Mouse (Mus musculus): Measurements from ENCODE around the gene Tenm1. TPM values are rescaled to one million over a fixed set of nuclear protein-coding genes. Genes with fewer than 3 reads are reported as not detected.

Tenm1 gene
- polyA plus RNA-seq (2015; fragmentation: Nextera tagmentation; extraction: Ambion mirVana): 14.3 and 14.9 TPM in 2 replicates

GRCm38 (mm10) chrX:43428855-43429263, at the start of gene Tenm1:
Gene Tenm1, minus strand, starts transcription at chrX:43429126.
- Histone ChIP-seq H3K36me3 (no peaks in the 10 kb centered on the region), H3K27ac (replicated peaks) (peak within 1 kb of the TSS; percentile 72), H3K27me3 (peaks cover 7% of the 10 kb centered on the region; the same call in 1 of the 2 replicates), H3K4me3 (peak within 1 kb of the TSS; percentile 45), H3K4me1 (replicated peaks) (no peaks in the 10 kb centered on the region), H3K9me3 (no peaks in the 10 kb centered on the region), H3K9ac (peak within 1 kb of the TSS; percentile 62), H3K4me2 (peak within 1 kb of the TSS; percentile 61)
- ATAC-seq (ENCODE audit: low read depth): peak; percentile 47
- 25% methylated on average over 22 of the region's 22 CpGs for WGBS

- no peak for ATAC-seq (ENCODE audit: low read depth)
- Histone ChIP-seq H3K9me3 (no peaks in the 10 kb centered on the region), H3K36me3 (no peaks in the 10 kb centered on the region)
These were observed 38.4 kb upstream of the Tenm1 start for GRCm38 (mm10) chrX:43467311-43467710.

GRCm38 (mm10) chrX:43430581-43430980, 1.7 kb upstream of the Tenm1 start:
- peak; percentile 68 for ATAC-seq (ENCODE audit: low read depth)
- peak overlapping the region; percentile 61 for H3K4me2 ChIP-seq
- WGBS: 12% methylated on average over 11 of the region's 11 CpGs
- no peaks in the 10 kb centered on the region for H3K36me3 ChIP-seq
- no peaks in the 10 kb centered on the region for H3K9me3 ChIP-seq
- H3K9ac ChIP-seq: peak overlapping the region; percentile 62
- H3K4me1 ChIP-seq (replicated peaks): no peaks in the 10 kb centered on the region
- H3K27ac ChIP-seq (replicated peaks): peak overlapping the region; percentile 72
- H3K27me3 ChIP-seq: peaks cover 7% of the 10 kb centered on the region; the same call in 1 of the 2 replicates
- H3K4me3 ChIP-seq: peak overlapping the region; percentile 45

More at GRCm38 (mm10) chrX:43467311-43467710, 38.4 kb upstream of the Tenm1 start:
- Histone ChIP-seq H3K9ac (no peak overlapping the region), H3K27ac (replicated peaks) (no peak overlapping the region), H3K4me3 (no peak overlapping the region), H3K27me3 (no peaks in the 10 kb centered on the region), H3K4me2 (no peak overlapping the region), H3K4me1 (replicated peaks) (no peaks in the 10 kb centered on the region)

- Histone ChIP-seq H3K4me3 (peak overlapping the region; percentile 45), H3K36me3 (no peaks in the 10 kb centered on the region), H3K4me2 (peak overlapping the region; percentile 61), H3K9me3 (no peaks in the 10 kb centered on the region), H3K4me1 (replicated peaks) (no peaks in the 10 kb centered on the region), H3K27ac (replicated peaks) (peak overlapping the region; percentile 72), H3K9ac (peak overlapping the region; percentile 62), H3K27me3 (peaks cover 7% of the 10 kb centered on the region; the same call in 1 of the 2 replicates)
- 22% methylated on average over 25 of the region's 25 CpGs for WGBS
- peak; percentile 79 for ATAC-seq (ENCODE audit: low read depth)
These were observed 1.1 kb upstream of the Tenm1 start for GRCm38 (mm10) chrX:43429982-43430531.

GRCm38 (mm10) chrX:43429337-43429736, 411 bp upstream of the Tenm1 start:
- H3K27me3 ChIP-seq: peaks cover 7% of the 10 kb centered on the region; the same call in 1 of the 2 replicates
- no peaks in the 10 kb centered on the region for H3K9me3 ChIP-seq
- no peaks in the 10 kb centered on the region for H3K4me1 ChIP-seq (replicated peaks)
- 0 out of 2 replicates have a peak overlapping the region, but pooled peaks have one; percentile 72 for H3K27ac ChIP-seq (replicated peaks)
- WGBS: 23% methylated on average over 12 of the region's 12 CpGs
- H3K36me3 ChIP-seq: no peaks in the 10 kb centered on the region
- H3K4me3 ChIP-seq: peak overlapping the region; percentile 45
- peak overlapping the region; percentile 62; the same call in 1 of the 2 replicates for H3K9ac ChIP-seq
- H3K4me2 ChIP-seq: peak overlapping the region; percentile 61
- ATAC-seq (ENCODE audit: low read depth): peak; percentile 48

- ATAC-seq (ENCODE audit: low read depth): no peak
- H3K4me1 ChIP-seq (replicated peaks): no peaks in the 10 kb centered on the region
- no peaks in the 10 kb centered on the region for H3K9me3 ChIP-seq
- H3K4me2 ChIP-seq: peak overlapping the region; percentile 61
- H3K27ac ChIP-seq (replicated peaks): no peak overlapping the region
- no peaks in the 10 kb centered on the region for H3K36me3 ChIP-seq
- H3K4me3 ChIP-seq: peak overlapping the region; percentile 45
- H3K27me3 ChIP-seq: peaks cover 7% of the 10 kb centered on the region; the same call in 1 of the 2 replicates
- 18% methylated on average over 12 of the region's 12 CpGs for WGBS
- peak overlapping the region; percentile 62 for H3K9ac ChIP-seq
These were observed 963 bp downstream of the Tenm1 start for GRCm38 (mm10) chrX:43427961-43428365.

- peak overlapping the region; percentile 61 for H3K4me2 ChIP-seq
- H3K4me3 ChIP-seq: peak overlapping the region; percentile 45
- no peak overlapping the region for H3K27ac ChIP-seq (replicated peaks)
- H3K9me3 ChIP-seq: no peaks in the 10 kb centered on the region
- H3K36me3 ChIP-seq: no peaks in the 10 kb centered on the region
- H3K4me1 ChIP-seq (replicated peaks): no peaks in the 10 kb centered on the region
- peaks cover 7% of the 10 kb centered on the region; the same call in 1 of the 2 replicates for H3K27me3 ChIP-seq
- 20% methylated on average over 10 of the region's 10 CpGs for WGBS
- H3K9ac ChIP-seq: peak overlapping the region; percentile 31
- no peak for ATAC-seq (ENCODE audit: low read depth)
These were observed 1.8 kb downstream of the Tenm1 start for GRCm38 (mm10) chrX:43427111-43427510.

GRCm38 (mm10) chrX:43397957-43398356, 31.0 kb downstream of the Tenm1 start:
- H3K27ac ChIP-seq (replicated peaks): no peak overlapping the region
- H3K4me2 ChIP-seq: no peak overlapping the region
- H3K4me3 ChIP-seq: no peak overlapping the region
- no peaks in the 10 kb centered on the region for H3K27me3 ChIP-seq
- no peaks in the 10 kb centered on the region for H3K4me1 ChIP-seq (replicated peaks)
- no peak for ATAC-seq (ENCODE audit: low read depth)
- no peaks in the 10 kb centered on the region for H3K36me3 ChIP-seq
- H3K9me3 ChIP-seq: no peaks in the 10 kb centered on the region
- H3K9ac ChIP-seq: no peak overlapping the region
- WGBS: 72% methylated on average over 3 of the region's 3 CpGs

- ATAC-seq (ENCODE audit: low read depth): no peak
- Histone ChIP-seq H3K36me3 (no peaks in the 10 kb centered on the region), H3K9ac (no peak overlapping the region), H3K4me2 (no peak overlapping the region), H3K4me3 (no peak overlapping the region), H3K4me1 (replicated peaks) (no peaks in the 10 kb centered on the region), H3K27me3 (no peaks in the 10 kb centered on the region), H3K9me3 (no peaks in the 10 kb centered on the region), H3K27ac (replicated peaks) (no peak overlapping the region)
- WGBS: 82% methylated on average over 5 of the region's 5 CpGs
These were observed 40.8 kb downstream of the Tenm1 start for GRCm38 (mm10) chrX:43388106-43388505.

- no peak overlapping the region for H3K4me2 ChIP-seq
- H3K9ac ChIP-seq: no peak overlapping the region
- no peaks in the 10 kb centered on the region for H3K9me3 ChIP-seq
- ATAC-seq (ENCODE audit: low read depth): no peak
- H3K27ac ChIP-seq (replicated peaks): no peak overlapping the region
- no peak overlapping the region for H3K4me3 ChIP-seq
- no peaks in the 10 kb centered on the region for H3K27me3 ChIP-seq
- H3K4me1 ChIP-seq (replicated peaks): no peaks in the 10 kb centered on the region
- no peaks in the 10 kb centered on the region for H3K36me3 ChIP-seq
- 55% methylated on average over 1 of the region's 1 CpGs for WGBS
These were observed 56.4 kb downstream of the Tenm1 start for GRCm38 (mm10) chrX:43372526-43372925.

GRCm38 (mm10) chrX:43319351-43319750, 109.6 kb downstream of the Tenm1 start:
- Histone ChIP-seq H3K36me3 (no peaks in the 10 kb centered on the region), H3K9ac (no peak overlapping the region), H3K27me3 (no peaks in the 10 kb centered on the region), H3K4me2 (no peak overlapping the region), H3K4me1 (replicated peaks) (no peaks in the 10 kb centered on the region), H3K9me3 (no peaks in the 10 kb centered on the region), H3K4me3 (no peak overlapping the region), H3K27ac (replicated peaks) (no peak overlapping the region)
- 77% methylated on average over 1 of the region's 1 CpGs for WGBS
- no peak for ATAC-seq (ENCODE audit: low read depth)

- no peak overlapping the region for H3K9ac ChIP-seq
- H3K4me3 ChIP-seq: no peak overlapping the region
- no peaks in the 10 kb centered on the region for H3K36me3 ChIP-seq
- no peak overlapping the region for H3K27ac ChIP-seq (replicated peaks)
- no peaks in the 10 kb centered on the region for H3K4me1 ChIP-seq (replicated peaks)
- no peak for ATAC-seq (ENCODE audit: low read depth)
- H3K27me3 ChIP-seq: no peaks in the 10 kb centered on the region
- WGBS: 88% methylated on average over 3 of the region's 3 CpGs
- no peaks in the 10 kb centered on the region for H3K9me3 ChIP-seq
- H3K4me2 ChIP-seq: no peak overlapping the region
These were observed 111.0 kb downstream of the Tenm1 start for GRCm38 (mm10) chrX:43317801-43318520.
